ENCODE assay signal across 21 mouse cellular contexts in the genomic region with DNA sequence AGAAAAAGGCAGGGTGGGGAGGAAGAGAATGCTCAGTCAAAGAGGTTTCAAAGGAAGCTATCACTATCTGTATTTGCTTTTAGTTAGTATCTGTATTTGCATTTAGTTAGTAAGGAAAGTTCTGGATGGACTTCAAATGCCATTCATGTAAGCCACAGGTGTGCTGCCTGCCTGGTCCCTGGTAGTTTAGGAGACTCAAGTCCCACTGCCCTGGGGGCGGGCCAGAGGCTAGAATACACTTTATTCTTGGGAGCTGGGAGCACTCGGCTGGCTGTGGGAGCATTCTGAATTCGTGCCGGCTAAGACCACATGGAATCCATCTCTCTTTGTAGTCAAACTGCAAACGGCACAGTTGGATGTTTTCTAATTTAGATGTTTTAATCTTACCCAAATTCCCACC.
"Had no signal": no experiment of that assay in that cellular context is flagged by ENCODE, and none has a peak within 500 bp of the region (broad histone marks: within the 10 kb centered on the region; RNA-seq: fewer than 3 reads in every experiment).

No protein-coding gene starts in this region.

- H3K27me3 ChIP-seq: limb, embryonic 12.5 days; limb, embryonic 15.5 days had no signal

- DNase-seq: kidney, adult 18-20 months; kidney, adult 9 months; kidney, postnatal 14 days; kidney, postnatal 4 days; left cerebral cortex, postnatal 4 days; liver, postnatal 0 days; lung, embryonic 14.5 days; lung, postnatal 14 days; lung, postnatal 4 days; retina, postnatal 1 day; right cerebral cortex, postnatal 25 days; spleen, adult 18-20 months; thymus, adult 18-20 months; thymus, postnatal 36 days had no signal

- H3K4me1 ChIP-seq: midbrain, embryonic 12.5 days had no signal

- H3K27ac ChIP-seq: limb, embryonic 12.5 days; limb, embryonic 15.5 days; liver, embryonic 14.5 days; midbrain, embryonic 12.5 days had no signal

- H3K9ac ChIP-seq: limb, embryonic 12.5 days; limb, embryonic 15.5 days; liver, embryonic 14.5 days; liver, postnatal 0 days; lung, embryonic 14.5 days; midbrain, embryonic 12.5 days had no signal

- ATAC-seq: liver, postnatal 0 days; midbrain, embryonic 16.5 days had no signal

- H3K4me2 ChIP-seq: limb, embryonic 12.5 days; limb, embryonic 15.5 days; liver, embryonic 11.5 days; lung, embryonic 14.5 days; midbrain, embryonic 12.5 days had no signal

- H3K9me3 ChIP-seq: limb, embryonic 12.5 days; limb, embryonic 15.5 days; midbrain, embryonic 12.5 days had no signal

- H3K4me3 ChIP-seq: limb, embryonic 12.5 days; limb, embryonic 15.5 days; midbrain, embryonic 12.5 days; myocyte had no signal

- H3K36me3 ChIP-seq: limb, embryonic 12.5 days; limb, embryonic 15.5 days; midbrain, embryonic 12.5 days had no signal
